Mouse (Mus musculus): Measurements from ENCODE around the gene Gm42878. TPM values are rescaled to one million over a fixed set of nuclear protein-coding genes. Genes with fewer than 3 reads are reported as not detected.

Gm42878 gene
- polyA plus RNA-seq (2017; shearing (Covaris generic)), result not detected

DNA sequence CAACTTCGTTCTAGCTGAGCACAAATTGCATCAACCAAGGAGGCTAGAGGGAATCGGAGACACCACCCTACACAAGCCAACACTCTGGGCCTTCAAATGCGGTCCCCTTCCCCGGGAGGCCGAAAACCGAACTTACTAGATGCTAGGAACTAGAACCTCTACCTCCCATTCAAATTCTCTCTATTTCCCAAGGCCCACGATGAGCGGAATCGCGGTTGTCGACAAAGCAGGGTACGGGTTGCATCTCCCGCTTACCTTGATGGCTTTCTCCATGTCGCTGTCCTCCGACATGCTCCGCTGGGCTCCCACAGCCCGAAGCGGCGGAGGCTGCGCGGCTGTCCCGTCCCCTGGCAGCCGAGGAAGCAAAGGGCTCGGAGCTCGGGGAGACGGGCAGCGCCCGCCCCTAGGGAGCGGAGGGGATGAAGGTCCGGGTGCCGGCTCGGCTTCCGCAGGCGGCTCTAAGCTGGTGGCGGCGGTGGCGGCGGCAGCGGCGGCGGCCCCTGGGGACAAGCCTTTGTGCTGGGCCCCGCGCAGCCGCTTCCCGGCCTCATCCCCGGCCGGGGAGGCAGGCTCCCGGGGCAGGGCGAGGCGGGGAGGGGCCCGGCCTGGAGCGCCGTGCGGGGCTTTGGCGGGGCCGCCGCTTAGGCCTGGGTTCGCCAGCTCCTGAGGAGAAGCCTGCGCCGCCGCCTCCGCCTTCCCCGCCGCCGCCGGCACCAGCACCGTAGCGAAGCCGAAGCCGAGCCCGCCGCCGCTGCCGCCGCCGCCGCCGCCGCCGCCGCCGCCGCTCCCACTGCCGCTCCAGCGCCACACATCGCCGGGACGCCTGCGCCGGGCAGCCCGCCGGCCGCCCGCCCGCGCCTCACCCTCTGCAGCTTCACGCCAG, at the start of gene Gm42878, which contains the start of gene Adam1a:
Gene Gm42878, minus strand, starts transcription at position 573 of the 883 bp plus-strand sequence.
Gene Adam1a, minus strand, starts transcription at position 573 of the 883 bp plus-strand sequence.

GRCm38 (mm10) chr5:121593451-121594401, 48.4 kb upstream of the Gm42878 start, which contains the start of gene Aldh2:
Gene Aldh2, minus strand, starts transcription at chr5:121593824.

DNA sequence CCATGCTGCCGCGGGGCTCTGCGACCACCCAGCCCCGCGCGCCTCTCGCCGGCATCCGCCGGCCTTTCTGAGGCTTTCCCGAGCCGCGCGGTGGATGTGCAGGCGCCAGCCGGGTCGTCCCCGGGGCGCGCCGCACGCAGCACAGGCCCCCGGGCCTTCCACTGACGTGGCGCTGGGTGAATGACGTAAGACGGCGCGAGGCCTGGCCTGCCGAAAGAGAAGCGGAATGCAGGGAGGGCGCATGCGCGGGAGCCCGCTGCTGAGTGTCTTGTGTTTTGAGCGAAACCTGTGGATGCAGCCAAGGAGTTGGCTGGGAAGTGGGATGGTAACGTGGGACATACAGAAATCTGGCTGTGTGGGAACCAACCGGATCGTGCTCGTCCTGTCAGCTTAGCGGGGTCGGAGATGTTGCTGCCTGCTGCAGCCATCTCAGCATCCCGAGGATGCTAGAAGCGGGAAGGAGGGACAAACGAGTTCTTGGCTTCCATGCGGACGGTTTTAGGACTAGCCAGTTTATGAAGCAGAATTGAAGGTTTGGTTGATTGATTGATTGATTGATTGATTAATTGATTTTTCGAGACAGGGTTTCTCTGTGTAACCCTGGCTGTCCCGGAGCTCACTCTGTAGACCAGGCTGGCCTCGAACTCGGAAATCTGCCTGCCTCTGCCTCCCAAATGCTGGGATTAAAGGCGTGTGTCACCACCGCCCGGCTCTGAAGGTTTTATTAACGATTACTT, 679 bp upstream of the Gm42878 start, which contains the start of gene Mapkapk5:
Gene Mapkapk5, minus strand, starts transcription at position 113 of the 737 bp plus-strand sequence.

GRCm38 (mm10) chr5:121503231-121503630, 42.1 kb downstream of the Gm42878 start, which contains the start of gene Adam1b:
Gene Adam1b, minus strand, starts transcription at chr5:121503435.

Other genes starting within 250 kb of the Gm42878 start
- 10 to 100 TPM; 65.6 to 93.9 TPM for gene Trafd1, start 159.8 kb downstream of the Gm42878 start, polyA plus RNA-seq (2017; shearing (Covaris generic))
- 10 to 100 TPM; 26.1 to 31.5 TPM for gene Naa25, start 147.5 kb downstream of the Gm42878 start, polyA plus RNA-seq (2017; shearing (Covaris generic))
- under 1 TPM; 0.30 to 0.57 TPM for gene Tmem116, start 93.6 kb downstream of the Gm42878 start, polyA plus RNA-seq (2017; shearing (Covaris generic))
- gene Erp29, start 93.0 kb downstream of the Gm42878 start, polyA plus RNA-seq (2017; shearing (Covaris generic)), result 10 to 100 TPM; 62.8 to 76.4 TPM
- under 1 TPM; 0.07 to 0.22 TPM for gene Adam1b, start 42.0 kb downstream of the Gm42878 start, polyA plus RNA-seq (2017; shearing (Covaris generic))
- 1 to 10 TPM in 1 of 2 experiments, under 1 TPM in 1; 0.76 to 1.2 TPM for gene Adam1a, start within 50 bp of the Gm42878 start, polyA plus RNA-seq (2017; shearing (Covaris generic))
- gene Mapkapk5, start 423 bp upstream of the Gm42878 start, polyA plus RNA-seq (2017; shearing (Covaris generic)), result 10 to 100 TPM; 39.8 to 44.0 TPM
- gene Aldh2, start 48.3 kb upstream of the Gm42878 start, polyA plus RNA-seq (2017; shearing (Covaris generic)), result 10 to 100 TPM; 18.0 to 22.6 TPM
- gene Acad12, start 73.5 kb upstream of the Gm42878 start, polyA plus RNA-seq (2017; shearing (Covaris generic)), result under 1 TPM; 0.57 to 0.70 TPM
- 1 to 10 TPM; 4.6 to 5.2 TPM for gene Acad10, start 115.0 kb upstream of the Gm42878 start, polyA plus RNA-seq (2017; shearing (Covaris generic))
- 10 to 100 TPM; 55.0 to 69.2 TPM for gene Brap, start 115.1 kb upstream of the Gm42878 start, polyA plus RNA-seq (2017; shearing (Covaris generic))
- gene Atxn2, start 165.9 kb upstream of the Gm42878 start, polyA plus RNA-seq (2017; shearing (Covaris generic)), result 10 to 100 TPM; 42.9 to 49.8 TPM

Measured in activated CD4-positive, CD25-positive, alpha-beta regulatory T cell (primary cell).